Mouse (Mus musculus) lung, adult 2 months (tissue): Measurements from ENCODE around the gene Rnaseh2c. TPM values are rescaled to one million over a fixed set of nuclear protein-coding genes. Genes with fewer than 3 reads are reported as not detected.
A peak's percentile ranks its signal among the peaks of the same experiment; 100 is the strongest.

Experiments
- DNase-seq: peaks from one replicate; pipeline ENCODE4 v3.0.0; 2022
- H3K4me1 ChIP-seq: fragments of 200-500 bp; 2 replicates; pipeline ENCODE4 v1.6.1; 2011; ENCODE audit warnings: low read length; ENCODE audit not compliant: control insufficient read depth, insufficient read depth
- H3K4me3 ChIP-seq: fragments of 200-500 bp; replicated peaks from 2 replicates; pipeline ENCODE3; 2011; ENCODE audit warnings: low read depth, mild to moderate bottlenecking, control low read depth, low read length; ENCODE audit errors: extremely low read depth
- CTCF ChIP-seq: fragments of 200-500 bp; IDR thresholded peaks from 2 replicates; pipeline ENCODE4 v1.5.1; 2011; ENCODE audit warnings: mild to moderate bottlenecking, low read length, control low read depth; ENCODE audit not compliant: insufficient read depth
- POLR2A ChIP-seq: fragments of 200-500 bp; IDR thresholded peaks from 2 replicates; pipeline ENCODE4 v1.6.1; 2011; ENCODE audit warnings: low read depth, mild to moderate bottlenecking, control low read depth, low read length, borderline replicate concordance; ENCODE audit errors: extremely low read depth
- WGBS: fragments of 180-500 bp; shearing (Covaris S2); methylation state at CpG from one replicate; pipeline ENCODE4 v1.1.7; 2018; 5-methylcytosine and 5-hydroxymethylcytosine counted together
- polyA plus RNA-seq: library from polyadenylated mRNA; depleted of rRNA; stranded (reverse); fragments of >200 nt; gene quantifications from 2 replicates; pipeline ENCODE4 v1.2.3, GENCODE M21; 2012; rRNA removed

Gene Rnaseh2c
- 38.6 and 47.6 TPM in 2 replicates for polyA plus RNA-seq

- peak within 1 kb of the TSS; percentile 63 for H3K4me3 ChIP-seq
- peak; percentile 64 for DNase-seq
- H3K4me1 ChIP-seq: peaks cover 9% of the 10 kb centered on the region
- WGBS: under 1% methylated on average over 64 of the region's 64 CpGs
- TF ChIP-seq CTCF (no peak), POLR2A (peak; percentile 42; the same call in 1 of the 2 replicates)
Observed at GRCm38 (mm10) chr19:5601752-5602541, at the start of gene Rnaseh2c. Gene Rnaseh2c, plus strand, starts transcription at chr19:5601873.

DNA sequence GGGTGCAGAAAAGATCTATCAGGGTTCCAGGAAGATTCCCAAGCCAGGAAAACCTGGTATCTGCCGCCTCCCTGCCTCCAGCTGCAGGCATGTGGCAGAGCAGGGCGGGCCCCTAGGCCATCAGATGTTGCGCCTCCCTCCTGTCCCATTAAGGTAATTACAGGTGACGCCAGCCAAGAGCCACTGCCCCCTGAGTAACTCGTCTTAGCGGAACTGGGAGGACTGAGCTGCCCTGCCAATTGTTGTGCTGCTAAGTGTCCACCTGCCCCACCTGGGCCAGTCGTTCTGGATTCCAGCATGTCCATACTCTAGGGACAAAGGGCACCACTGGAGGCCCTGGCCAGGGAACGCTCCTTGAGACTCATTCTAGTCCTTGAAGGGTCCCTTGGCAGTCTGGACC, 47.9 kb upstream of the Rnaseh2c start:
- no peak for TF ChIP-seq POLR2A
- H3K4me3 ChIP-seq: no peak overlapping the region
- no peaks in the 10 kb centered on the region for H3K4me1 ChIP-seq
- WGBS: 63% methylated on average over 8 of the region's 8 CpGs
- DNase-seq: no peak

DNA sequence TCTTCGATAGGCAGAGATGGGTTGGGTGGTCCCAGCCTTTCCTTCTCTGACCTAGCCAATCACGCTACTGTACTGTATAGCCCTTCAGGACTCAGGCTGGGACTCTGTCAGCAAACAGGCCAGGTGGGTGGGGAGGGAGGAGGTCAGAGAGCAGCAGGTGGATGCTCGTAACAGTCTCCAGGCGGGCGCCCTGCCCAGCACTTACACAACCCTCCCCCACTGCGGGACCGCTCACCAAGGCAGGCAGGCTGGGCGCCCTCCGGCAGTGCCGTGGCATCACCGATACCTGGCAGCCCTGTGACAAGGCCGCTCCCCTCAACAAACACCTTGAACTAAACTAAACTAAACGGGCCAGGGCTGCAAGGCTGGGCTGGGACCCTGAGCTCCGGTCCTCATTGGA, 47.5 kb upstream of the Rnaseh2c start:
- TF ChIP-seq POLR2A (no peak), CTCF (no peak)
- H3K4me3 ChIP-seq: no peak overlapping the region
- DNase-seq: peak; percentile 41
- 72% methylated on average over 14 of the region's 14 CpGs for WGBS
- no peaks in the 10 kb centered on the region for H3K4me1 ChIP-seq

GRCm38 (mm10) chr19:5558169-5558568, 43.5 kb upstream of the Rnaseh2c start:
- 60% methylated on average over 7 of the region's 7 CpGs for WGBS
- no peak for TF ChIP-seq POLR2A
- TF ChIP-seq CTCF: no peak
- no peak overlapping the region for H3K4me3 ChIP-seq

DNA sequence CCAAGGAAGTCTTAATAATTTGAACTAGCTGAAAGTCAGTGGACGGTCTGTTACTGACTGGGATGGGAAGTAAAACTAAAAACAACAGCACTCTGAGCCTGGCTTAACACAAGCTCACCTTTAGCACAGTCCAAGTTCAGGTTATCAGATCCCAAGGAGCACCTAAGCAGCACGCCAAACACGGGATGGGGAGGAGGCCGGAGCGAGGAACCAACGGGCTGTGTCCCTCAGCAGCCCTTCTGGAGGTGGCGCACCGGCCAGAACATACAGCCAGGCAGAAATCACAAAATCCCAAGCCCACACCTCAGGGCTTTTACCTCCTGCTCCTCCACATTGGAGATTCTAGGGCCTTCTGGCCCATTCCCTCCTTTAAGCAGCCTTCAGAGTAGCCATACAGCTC, 42.9 kb upstream of the Rnaseh2c start:
- Histone ChIP-seq H3K4me1 (0 out of 2 replicates have a peak, but pooled peaks cover 4% of the 10 kb centered on the region), H3K4me3 (no peak overlapping the region)
- TF ChIP-seq CTCF (no peak), POLR2A (no peak)
- no peak for DNase-seq
- 72% methylated on average over 8 of the region's 8 CpGs for WGBS

More at GRCm38 (mm10) chr19:5558169-5558568, 43.5 kb upstream of the Rnaseh2c start:
- no peak for DNase-seq
- H3K4me1 ChIP-seq: 0 out of 2 replicates have a peak, but pooled peaks cover 4% of the 10 kb centered on the region

DNA sequence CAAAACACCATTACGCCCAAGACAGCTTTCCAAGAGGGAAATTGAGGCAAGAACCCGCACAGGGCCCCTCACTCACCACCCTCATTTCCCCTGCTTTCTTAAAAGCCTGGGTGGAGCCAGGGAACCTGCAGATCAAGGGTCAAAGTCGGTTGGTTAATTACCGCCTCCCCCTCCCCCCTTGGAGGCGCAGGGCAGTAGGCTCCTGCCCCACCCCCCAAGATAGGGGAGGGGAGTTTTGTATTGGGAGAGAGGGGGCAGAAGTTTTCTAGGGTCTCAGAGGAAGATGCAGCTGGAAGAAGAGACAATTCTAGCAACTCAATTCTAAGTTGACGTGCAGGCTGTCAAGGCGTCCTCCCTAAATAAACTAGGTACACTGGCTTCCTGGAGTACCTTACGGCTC, 42.4 kb upstream of the Rnaseh2c start:
- no peak for DNase-seq
- TF ChIP-seq CTCF (no peak), POLR2A (no peak)
- WGBS: 42% methylated on average over 7 of the region's 8 CpGs
- no peak overlapping the region for H3K4me3 ChIP-seq
- 0 out of 2 replicates have a peak, but pooled peaks cover 4% of the 10 kb centered on the region for H3K4me1 ChIP-seq

GRCm38 (mm10) chr19:5559631-5560456, 41.8 kb upstream of the Rnaseh2c start:
- DNase-seq: no peak
- TF ChIP-seq CTCF (no peak), POLR2A (no peak)
- 0 out of 2 replicates have a peak, but pooled peaks cover 4% of the 10 kb centered on the region for H3K4me1 ChIP-seq
- 1% methylated on average over 69 of the region's 69 CpGs for WGBS
- H3K4me3 ChIP-seq: peak overlapping the region; percentile 47

- H3K4me1 ChIP-seq: 0 out of 2 replicates have a peak, but pooled peaks cover 4% of the 10 kb centered on the region
- peak; percentile 73 for DNase-seq
- 2% methylated on average over 57 of the region's 57 CpGs for WGBS
- TF ChIP-seq POLR2A: peak; percentile 76; the same call in 1 of the 2 replicates
- TF ChIP-seq CTCF: no peak
- H3K4me3 ChIP-seq: peak within 1 kb of the TSS; percentile 47
Observed at GRCm38 (mm10) chr19:5560457-5561041, 41.1 kb upstream of the Rnaseh2c start, which contains the start of gene Ovol1. Gene Ovol1, minus strand, starts transcription at chr19:5560646.

- 27% methylated on average over 10 of the region's 10 CpGs for WGBS
- Histone ChIP-seq H3K4me1 (0 out of 2 replicates have a peak, but pooled peaks cover 4% of the 10 kb centered on the region), H3K4me3 (no peak overlapping the region)
- TF ChIP-seq POLR2A: no peak
- TF ChIP-seq CTCF: no peak
- no peak for DNase-seq
Observed at GRCm38 (mm10) chr19:5561252-5561790, 40.4 kb upstream of the Rnaseh2c start.
